Mouse (Mus musculus) c-Kit-negative CD71-positive TER-119-positive erythroid progenitor cells, embryonic 14.5 days (primary cell): ENCODE data around the gene Scgb3a1.

ENCODE experiments used
- DNase-seq: peaks from one replicate; pipeline ENCODE4 v3.0.0-alpha.2; 2013; ENCODE audit warnings: low read depth, low spot score

Gene Scgb3a1

GRCm38 (mm10) chr11:49663310-49663709 is at the start of gene Scgb3a1:
TSS of gene Scgb3a1 (plus strand) at chr11:49663610.
- no peak for DNase-seq

- no peak for DNase-seq
Measured at GRCm38 (mm10) chr11:49615856-49616725, 47.3 kb upstream of the Scgb3a1 start.

- no peak for DNase-seq
Measured at GRCm38 (mm10) chr11:49618476-49618875, 44.9 kb upstream of the Scgb3a1 start.

- DNase-seq = no peak
Measured at GRCm38 (mm10) chr11:49621953-49622352, 41.5 kb upstream of the Scgb3a1 start.

- DNase-seq = no peak
Measured at GRCm38 (mm10) chr11:49624156-49624555, 39.3 kb upstream of the Scgb3a1 start.

- no peak for DNase-seq
Measured at GRCm38 (mm10) chr11:49625863-49626262, 37.5 kb upstream of the Scgb3a1 start.

- no peak for DNase-seq
Measured at GRCm38 (mm10) chr11:49626748-49627147, 36.7 kb upstream of the Scgb3a1 start.

- no peak for DNase-seq
Measured at GRCm38 (mm10) chr11:49631154-49631553, 32.3 kb upstream of the Scgb3a1 start.

GRCm38 (mm10) chr11:49632256-49632655 is 31.2 kb upstream of the Scgb3a1 start:
- DNase-seq = no peak

- DNase-seq = no peak
Measured at GRCm38 (mm10) chr11:49634101-49634500, 29.3 kb upstream of the Scgb3a1 start.

GRCm38 (mm10) chr11:49635671-49636070 is 27.7 kb upstream of the Scgb3a1 start:
- DNase-seq = no peak

- DNase-seq = no peak
Measured at GRCm38 (mm10) chr11:49636449-49636848, 27.0 kb upstream of the Scgb3a1 start.

GRCm38 (mm10) chr11:49645677-49646076 is 17.7 kb upstream of the Scgb3a1 start:
- DNase-seq = no peak

GRCm38 (mm10) chr11:49650113-49650993 is 13.1 kb upstream of the Scgb3a1 start:
- peak; percentile 59 for DNase-seq

GRCm38 (mm10) chr11:49650994-49651761 is 12.2 kb upstream of the Scgb3a1 start:
- no peak for DNase-seq

- no peak for DNase-seq
Measured at GRCm38 (mm10) chr11:49651762-49652322, 11.6 kb upstream of the Scgb3a1 start.

GRCm38 (mm10) chr11:49652401-49653078 is 10.9 kb upstream of the Scgb3a1 start:
- peak; percentile 68 for DNase-seq

- no peak for DNase-seq
Measured at GRCm38 (mm10) chr11:49653079-49653408, 10.4 kb upstream of the Scgb3a1 start.

GRCm38 (mm10) chr11:49654651-49655050 is 8.8 kb upstream of the Scgb3a1 start:
- DNase-seq = no peak

- no peak for DNase-seq
Measured at GRCm38 (mm10) chr11:49655501-49655900, 7.9 kb upstream of the Scgb3a1 start.

- DNase-seq = no peak
Measured at GRCm38 (mm10) chr11:49658065-49658464, 5.3 kb upstream of the Scgb3a1 start.
